ENCODE assay signal across 8 mouse cellular contexts in the genomic region with DNA sequence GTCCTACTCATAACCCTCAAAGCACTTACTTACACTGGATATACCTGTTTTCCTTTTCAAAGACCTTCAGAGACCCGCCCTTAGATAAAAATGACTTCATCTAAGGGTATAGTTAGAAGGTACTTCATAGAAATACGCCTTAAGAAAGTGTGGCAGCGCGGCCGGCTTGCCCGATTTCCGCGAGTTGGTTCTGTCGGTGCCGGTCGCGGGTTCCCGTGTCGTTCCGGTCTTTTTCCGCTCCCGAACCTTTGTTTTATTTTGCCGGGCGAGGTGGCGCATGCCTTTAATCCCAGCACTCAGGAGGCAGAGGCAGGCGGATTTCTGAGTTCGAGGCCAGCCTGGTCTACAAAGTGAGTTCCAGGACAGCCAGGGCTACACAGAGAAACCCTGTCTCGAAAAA. TPM values are rescaled to one million over a fixed set of nuclear protein-coding genes. Genes with fewer than 3 reads are reported as not detected.
A peak's percentile ranks its signal among the peaks of the same experiment; 100 is the strongest.
DNase-seq lines count a peak whose midpoint lies in the region; ATAC-seq and TF ChIP-seq lines count a peak whose summit lies in the region.
"Not testable (repeated sequence)": the region's sequence is repeated elsewhere in the genome, so short reads cannot be mapped to it uniquely, and the experiment has no call there.

No protein-coding gene starts in this region.

- not testable (repeated sequence) for H3K27me3 ChIP-seq in embryonic facial prominence, embryonic 13.5 days; heart, embryonic 14.5 days (ENCODE audit: control insufficient read depth, insufficient read depth, low read length); kidney, embryonic 15.5 days; liver, embryonic 14.5 days (ENCODE audit: control insufficient read depth, insufficient read depth, low read length); myocyte (ENCODE audit: control insufficient read depth, insufficient read depth, insufficient read length); stomach, embryonic 14.5 days (ENCODE audit: control insufficient read depth, insufficient read depth, low read length)

- H3K36me3 ChIP-seq in embryonic facial prominence, embryonic 13.5 days; liver, embryonic 14.5 days (replicated peaks; ENCODE audit: control insufficient read depth, insufficient read depth, low read depth); myocyte (ENCODE audit: control insufficient read depth, insufficient read depth); stomach, embryonic 14.5 days (ENCODE audit: control insufficient read depth, insufficient read depth, low read length): not testable (repeated sequence)
- H3K36me3 ChIP-seq in heart, embryonic 14.5 days (ENCODE audit: control insufficient read depth, insufficient read depth, low read length) = peaks cover 15% of the 10 kb centered on the region
- H3K36me3 ChIP-seq in kidney, embryonic 15.5 days = peaks cover 14% of the 10 kb centered on the region; the same call in 1 of the 2 replicates

- not testable (repeated sequence) for TF ChIP-seq EP300 in liver, embryonic 14.5 days (IDR thresholded peaks at IDR 0.05; ENCODE audit: low read depth)

- peak; percentile 74 for DNase-seq in CD4-positive helper T cell, adult 2 months (ENCODE audit: low read depth, low spot score)
- peak; percentile 69 to 79 (median 75) for DNase-seq in liver, embryonic 14.5 days (ENCODE audit: low read depth in 3 of 3, low spot score in 3 of 3)

- H3K79me2 ChIP-seq in myocyte (ENCODE audit: control insufficient read depth, insufficient read depth) = peaks cover 11% of the 10 kb centered on the region

- not testable (repeated sequence) for ATAC-seq in embryonic facial prominence, embryonic 13.5 days (ENCODE audit: insufficient number of reproducible peaks, insufficient read depth, low FRiP score, low TSS enrichment, low read depth); heart, embryonic 14.5 days (ENCODE audit: insufficient number of reproducible peaks, insufficient read depth, low FRiP score, low read depth); kidney, embryonic 15.5 days (replicated peaks; ENCODE audit: low FRiP score); liver, embryonic 14.5 days (ENCODE audit: insufficient read depth); stomach, embryonic 14.5 days (ENCODE audit: insufficient number of reproducible peaks, insufficient read depth, low FRiP score, low read depth)

- peak overlapping the region; percentile 94 for H3K9ac ChIP-seq in embryonic facial prominence, embryonic 13.5 days
- peak overlapping the region; percentile 87 for H3K9ac ChIP-seq in heart, embryonic 14.5 days (ENCODE audit: low read length)
- peak overlapping the region; percentile 85 for H3K9ac ChIP-seq in kidney, embryonic 15.5 days
- peak overlapping the region; percentile 95 for H3K9ac ChIP-seq in liver, embryonic 14.5 days (replicated peaks)
- H3K9ac ChIP-seq in stomach, embryonic 14.5 days (replicated peaks; ENCODE audit: low read depth, low read length) = peak overlapping the region; percentile 82

- H3K27ac ChIP-seq in bone marrow, adult 2 months (ENCODE audit: control insufficient read depth, insufficient read depth, low read depth, low read length, poor library complexity) = not testable (repeated sequence)
- H3K27ac ChIP-seq in embryonic facial prominence, embryonic 13.5 days = peak overlapping the region; percentile 87; the same call in 1 of the 2 replicates
- H3K27ac ChIP-seq in heart, embryonic 14.5 days (replicated peaks in 1 of 2; ENCODE audit: control insufficient read depth in 1 of 2, insufficient read depth in 1 of 2, low read depth in 2 of 2, low read length in 2 of 2) = peak overlapping the region; percentile 88 to 95
- H3K27ac ChIP-seq in kidney, embryonic 15.5 days = peak overlapping the region; percentile 94
- H3K27ac ChIP-seq in liver, embryonic 14.5 days = peak overlapping the region; percentile 64
- peak overlapping the region; percentile 86 for H3K27ac ChIP-seq in stomach, embryonic 14.5 days (ENCODE audit: low read length)

- H3K4me2 ChIP-seq in embryonic facial prominence, embryonic 13.5 days = peak overlapping the region; percentile 81
- peak overlapping the region; percentile 90 for H3K4me2 ChIP-seq in heart, embryonic 14.5 days (ENCODE audit: low read length)
- H3K4me2 ChIP-seq in kidney, embryonic 15.5 days = peak overlapping the region; percentile 83
- peak overlapping the region; percentile 96 for H3K4me2 ChIP-seq in liver, embryonic 14.5 days (ENCODE audit: low read depth)
- H3K4me2 ChIP-seq in myocyte (ENCODE audit: low read depth) = peak overlapping the region; percentile 97
- peak overlapping the region; percentile 90 for H3K4me2 ChIP-seq in stomach, embryonic 14.5 days (replicated peaks; ENCODE audit: low read depth, low read length)

- TF ChIP-seq CTCF in bone marrow, adult 2 months (IDR thresholded peaks at IDR 0.05; ENCODE audit: control insufficient read depth, insufficient read depth, low read length); liver, embryonic 14.5 days (IDR thresholded peaks at IDR 0.05; ENCODE audit: low read depth): not testable (repeated sequence)

- not testable (repeated sequence) for TF ChIP-seq POLR2A in bone marrow, adult 2 months (IDR thresholded peaks at IDR 0.05; ENCODE audit: borderline replicate concordance, control insufficient read depth, low read depth, low read length); myocyte (IDR thresholded peaks at IDR 0.05; ENCODE audit: insufficient read length, low read depth)

- not testable (repeated sequence) for H3K9me3 ChIP-seq in embryonic facial prominence, embryonic 13.5 days; heart, embryonic 14.5 days (ENCODE audit: control insufficient read depth, low read length); kidney, embryonic 15.5 days (replicated peaks); liver, embryonic 14.5 days (ENCODE audit: control insufficient read depth, low read length); stomach, embryonic 14.5 days (ENCODE audit: control insufficient read depth, low read depth, low read length)

- H3K4me3 ChIP-seq in bone marrow, adult 2 months (replicated peaks; ENCODE audit: control insufficient read depth, low read depth, low read length) = peak overlapping the region; percentile 96
- H3K4me3 ChIP-seq in embryonic facial prominence, embryonic 13.5 days = peak overlapping the region; percentile 92
- H3K4me3 ChIP-seq in heart, embryonic 14.5 days (ENCODE audit: control insufficient read depth in 1 of 2, insufficient read depth in 1 of 2, low read depth in 1 of 2, low read length in 2 of 2) = peak overlapping the region; percentile 75 to 79
- H3K4me3 ChIP-seq in kidney, embryonic 15.5 days (replicated peaks) = peak overlapping the region; percentile 85
- peak overlapping the region; percentile 69 to 94 for H3K4me3 ChIP-seq in liver, embryonic 14.5 days (ENCODE audit: insufficient read depth in 1 of 2, low read depth in 2 of 2, low read length in 2 of 2)
- peak overlapping the region; percentile 97 for H3K4me3 ChIP-seq in myocyte
- H3K4me3 ChIP-seq in stomach, embryonic 14.5 days (ENCODE audit: low read depth, low read length) = peak overlapping the region; percentile 79

- WGBS in bone marrow, adult 2 months = 7% methylated on average over 23 of the region's 23 CpGs
- WGBS in embryonic facial prominence, embryonic 13.5 days = 16% methylated on average over 23 of the region's 23 CpGs
- WGBS in heart, embryonic 14.5 days = 13% methylated on average over 23 of the region's 23 CpGs
- 11% methylated on average over 23 of the region's 23 CpGs for WGBS in kidney, embryonic 15.5 days
- 5% methylated on average over 23 of the region's 23 CpGs for WGBS in liver, embryonic 14.5 days (ENCODE audit: insufficient replicate concordance)
- 13% methylated on average over 23 of the region's 23 CpGs for WGBS in stomach, embryonic 14.5 days

- H3ac ChIP-seq in myocyte (ENCODE audit: control insufficient read depth, insufficient read length) = peak overlapping the region; percentile 70

- H3K4me1 ChIP-seq in bone marrow, adult 2 months (ENCODE audit: control insufficient read depth, insufficient read depth, low read length); heart, embryonic 14.5 days (ENCODE audit: control insufficient read depth in 2 of 2, insufficient read depth in 2 of 2, low read length in 2 of 2); stomach, embryonic 14.5 days (ENCODE audit: control insufficient read depth, insufficient read depth, low read length): not testable (repeated sequence)
- H3K4me1 ChIP-seq in embryonic facial prominence, embryonic 13.5 days = peaks cover 12% of the 10 kb centered on the region
- peaks cover 20% of the 10 kb centered on the region for H3K4me1 ChIP-seq in kidney, embryonic 15.5 days
- peaks cover 10 to 11% of the 10 kb centered on the region in 2 experiments for H3K4me1 ChIP-seq in liver, embryonic 14.5 days (replicated peaks; ENCODE audit: control insufficient read depth in 2 of 2, insufficient read depth in 2 of 2, low read length in 1 of 2)

RNA-seq across cellular contexts. Expression of gene Taco1, which starts 0.8 kb away (rescaled TPM):
- 6.6 and 11.8 TPM in 2 replicates for polyA plus RNA-seq in bone marrow, adult 2 months (2011; ENCODE audit: insufficient read depth, insufficient read length, low replicate concordance, missing spikeins)
- 10.2 and 10.8 TPM in 2 replicates for polyA plus RNA-seq in embryonic facial prominence, embryonic 13.5 days (2015; fragmentation: Nextera tagmentation; extraction: Ambion mirVana)
- 9.7 and 10.8 TPM in 2 replicates for polyA plus RNA-seq in heart, embryonic 14.5 days (2014; fragmentation: Nextera tagmentation; extraction: Ambion mirVana)
- 11.4 and 12.1 TPM in 2 replicates for polyA plus RNA-seq in kidney, embryonic 15.5 days (2015; fragmentation: Nextera tagmentation; extraction: Ambion mirVana)
- 7.3 and 10.0 TPM in 2 replicates for polyA plus RNA-seq in liver, embryonic 14.5 days (2012; rRNA removed)
- polyA plus RNA-seq in liver, embryonic 14.5 days (2014; fragmentation: Nextera tagmentation; extraction: Ambion mirVana) = 4.8 and 5.2 TPM in 2 replicates
- 21.2 TPM for polyA plus RNA-seq in myocyte (2012; fragmentation: generic; extraction: Trizol)
- 7.7 and 11.1 TPM in 2 replicates for polyA plus RNA-seq in stomach, embryonic 14.5 days (2014; fragmentation: Nextera tagmentation; extraction: Ambion mirVana)

RNA-seq across cellular contexts. Expression of gene Map3k3, which starts 17.8 kb away (rescaled TPM):
- 7.3 and 14.4 TPM in 2 replicates for polyA plus RNA-seq in bone marrow, adult 2 months (2011; ENCODE audit: insufficient read depth, insufficient read length, low replicate concordance, missing spikeins)
- 25.1 and 25.6 TPM in 2 replicates for polyA plus RNA-seq in embryonic facial prominence, embryonic 13.5 days (2015; fragmentation: Nextera tagmentation; extraction: Ambion mirVana)
- polyA plus RNA-seq in heart, embryonic 14.5 days (2014; fragmentation: Nextera tagmentation; extraction: Ambion mirVana) = 26.6 and 28.6 TPM in 2 replicates
- 22.1 and 24.3 TPM in 2 replicates for polyA plus RNA-seq in kidney, embryonic 15.5 days (2015; fragmentation: Nextera tagmentation; extraction: Ambion mirVana)
- 5.2 and 5.5 TPM in 2 replicates for polyA plus RNA-seq in liver, embryonic 14.5 days (2012; rRNA removed)
- 3.8 and 5.4 TPM in 2 replicates for polyA plus RNA-seq in liver, embryonic 14.5 days (2014; fragmentation: Nextera tagmentation; extraction: Ambion mirVana)
- polyA plus RNA-seq in myocyte (2012; fragmentation: generic; extraction: Trizol) = 21.9 TPM
- 20.7 and 25.8 TPM in 2 replicates for polyA plus RNA-seq in stomach, embryonic 14.5 days (2014; fragmentation: Nextera tagmentation; extraction: Ambion mirVana)

RNA-seq across cellular contexts. Expression of gene Dcaf7, which starts 29.9 kb away (rescaled TPM):
- polyA plus RNA-seq in bone marrow, adult 2 months (2011; ENCODE audit: insufficient read depth, insufficient read length, low replicate concordance, missing spikeins) = 15.9 and 16.9 TPM in 2 replicates
- polyA plus RNA-seq in embryonic facial prominence, embryonic 13.5 days (2015; fragmentation: Nextera tagmentation; extraction: Ambion mirVana) = 71.3 and 74.6 TPM in 2 replicates
- polyA plus RNA-seq in heart, embryonic 14.5 days (2014; fragmentation: Nextera tagmentation; extraction: Ambion mirVana) = 45.4 and 52.0 TPM in 2 replicates
- 62.9 and 67.4 TPM in 2 replicates for polyA plus RNA-seq in kidney, embryonic 15.5 days (2015; fragmentation: Nextera tagmentation; extraction: Ambion mirVana)
- 15.4 and 15.5 TPM in 2 replicates for polyA plus RNA-seq in liver, embryonic 14.5 days (2012; rRNA removed)
- 21.6 and 25.9 TPM in 2 replicates for polyA plus RNA-seq in liver, embryonic 14.5 days (2014; fragmentation: Nextera tagmentation; extraction: Ambion mirVana)
- polyA plus RNA-seq in myocyte (2012; fragmentation: generic; extraction: Trizol) = 36.1 TPM
- polyA plus RNA-seq in stomach, embryonic 14.5 days (2014; fragmentation: Nextera tagmentation; extraction: Ambion mirVana) = 61.9 and 63.0 TPM in 2 replicates

RNA-seq across cellular contexts. Expression of gene Kcnh6, which starts 58.7 kb away (rescaled TPM):
- not detected in 2 replicates for polyA plus RNA-seq in bone marrow, adult 2 months (2011; ENCODE audit: insufficient read depth, insufficient read length, low replicate concordance, missing spikeins)
- 0.31 and 0.70 TPM in 2 replicates for polyA plus RNA-seq in embryonic facial prominence, embryonic 13.5 days (2015; fragmentation: Nextera tagmentation; extraction: Ambion mirVana)
- polyA plus RNA-seq in heart, embryonic 14.5 days (2014; fragmentation: Nextera tagmentation; extraction: Ambion mirVana) = 0.20 and 0.26 TPM in 2 replicates
- 0.26 and 0.39 TPM in 2 replicates for polyA plus RNA-seq in kidney, embryonic 15.5 days (2015; fragmentation: Nextera tagmentation; extraction: Ambion mirVana)
- 0.01 TPM in 2 replicates for polyA plus RNA-seq in liver, embryonic 14.5 days (2012; rRNA removed)
- polyA plus RNA-seq in liver, embryonic 14.5 days (2014; fragmentation: Nextera tagmentation; extraction: Ambion mirVana) = not detected in 2 replicates
- polyA plus RNA-seq in myocyte (2012; fragmentation: generic; extraction: Trizol) = not detected
- polyA plus RNA-seq in stomach, embryonic 14.5 days (2014; fragmentation: Nextera tagmentation; extraction: Ambion mirVana) = 0.07 and 0.38 TPM in 2 replicates
